In genomic region chr17:5857206-5857605, GRCm38 (mm10) we compare ENCODE assay signal across 21 mouse cellular contexts. TPM values are rescaled to one million over a fixed set of nuclear protein-coding genes. Genes with fewer than 3 reads are reported as not detected.
DNase-seq lines count a peak whose midpoint lies in the region; ATAC-seq and TF ChIP-seq lines count a peak whose summit lies in the region.
"Had no signal": no experiment of that assay in that cellular context is flagged by ENCODE, and none has a peak within 500 bp of the region (broad histone marks: within the 10 kb centered on the region; RNA-seq: fewer than 3 reads in every experiment).

No protein-coding gene starts in this region.

- no peak for ATAC-seq in intestine, postnatal 0 days
- no peak for ATAC-seq in intestine, embryonic 16.5 days
- ATAC-seq in midbrain, embryonic 11.5 days (ENCODE audit: low FRiP score) = no peak
- no peak for ATAC-seq in midbrain, postnatal 0 days (ENCODE audit: low FRiP score)
- ATAC-seq in midbrain, embryonic 14.5 days (ENCODE audit: low FRiP score, low TSS enrichment) = no peak
- ATAC-seq: activated CD4-positive, CD25-positive, alpha-beta regulatory T cell, adult 4 months; CD4-positive, CD25-positive, alpha-beta regulatory T cell, adult 4 months; Patski had no signal

- H3K27ac ChIP-seq in intestine, postnatal 0 days (ENCODE audit: low read depth, low read length) = no peak overlapping the region; the same call in 1 of the 2 replicates
- no peak overlapping the region for H3K27ac ChIP-seq in intestine, embryonic 16.5 days (ENCODE audit: low read length)
- H3K27ac ChIP-seq in midbrain, embryonic 11.5 days (ENCODE audit: low read depth, low read length) = no peak overlapping the region
- no peak overlapping the region for H3K27ac ChIP-seq in midbrain, embryonic 10.5 days (replicated peaks)
- H3K27ac ChIP-seq in midbrain, postnatal 0 days (ENCODE audit: low read depth, low read length) = no peak overlapping the region
- no peak overlapping the region for H3K27ac ChIP-seq in midbrain, embryonic 14.5 days (replicated peaks; ENCODE audit: low read depth, low read length)

- H3K4me3 ChIP-seq in intestine, postnatal 0 days (ENCODE audit: low read depth, low read length) = no peak overlapping the region
- H3K4me3 ChIP-seq in intestine, embryonic 16.5 days (ENCODE audit: low read length) = no peak overlapping the region
- no peak overlapping the region for H3K4me3 ChIP-seq in midbrain, embryonic 11.5 days (ENCODE audit: low read depth, low read length)
- H3K4me3 ChIP-seq in midbrain, embryonic 10.5 days = no peak overlapping the region
- no peak overlapping the region for H3K4me3 ChIP-seq in midbrain, postnatal 0 days (ENCODE audit: low read depth, low read length)
- H3K4me3 ChIP-seq in midbrain, embryonic 14.5 days (replicated peaks; ENCODE audit: low read depth, low read length) = no peak overlapping the region

- no peaks in the 10 kb centered on the region for H3K27me3 ChIP-seq in intestine, postnatal 0 days (replicated peaks; ENCODE audit: control insufficient read depth, insufficient read depth, low read length)
- no peaks in the 10 kb centered on the region for H3K27me3 ChIP-seq in intestine, embryonic 16.5 days (replicated peaks; ENCODE audit: control insufficient read depth, insufficient read depth, low read length)
- H3K27me3 ChIP-seq in midbrain, embryonic 11.5 days (ENCODE audit: control insufficient read depth, insufficient read depth, low read length) = no peaks in the 10 kb centered on the region
- H3K27me3 ChIP-seq in midbrain, embryonic 10.5 days (ENCODE audit: low read depth, poor library complexity, severe bottlenecking) = no peaks in the 10 kb centered on the region
- H3K27me3 ChIP-seq in midbrain, postnatal 0 days (ENCODE audit: insufficient read depth, low read length) = no peaks in the 10 kb centered on the region
- H3K27me3 ChIP-seq in midbrain, embryonic 14.5 days (ENCODE audit: control insufficient read depth, insufficient read depth, low read length) = no peaks in the 10 kb centered on the region
- H3K27me3 ChIP-seq: CH12.LX, Patski had no signal

- no peaks in the 10 kb centered on the region for H3K9me3 ChIP-seq in intestine, postnatal 0 days (ENCODE audit: control insufficient read depth)
- H3K9me3 ChIP-seq in intestine, embryonic 16.5 days (ENCODE audit: control insufficient read depth, low read length) = no peaks in the 10 kb centered on the region
- no peaks in the 10 kb centered on the region for H3K9me3 ChIP-seq in midbrain, embryonic 11.5 days (ENCODE audit: control insufficient read depth, low read length)
- no peaks in the 10 kb centered on the region; the same call in 1 of the 2 replicates for H3K9me3 ChIP-seq in midbrain, embryonic 10.5 days (replicated peaks)
- H3K9me3 ChIP-seq in midbrain, postnatal 0 days (ENCODE audit: low read length) = no peaks in the 10 kb centered on the region
- no peaks in the 10 kb centered on the region for H3K9me3 ChIP-seq in midbrain, embryonic 14.5 days (ENCODE audit: control insufficient read depth, low read length)
- H3K9me3 ChIP-seq: G1E had no signal

- no peak overlapping the region for H3K4me2 ChIP-seq in intestine, postnatal 0 days (replicated peaks; ENCODE audit: low read depth)
- H3K4me2 ChIP-seq in intestine, embryonic 16.5 days (ENCODE audit: low read depth, low read length) = no peak overlapping the region
- H3K4me2 ChIP-seq in midbrain, embryonic 11.5 days = no peak overlapping the region
- no peak overlapping the region for H3K4me2 ChIP-seq in midbrain, postnatal 0 days (ENCODE audit: low read depth, low read length, poor library complexity, severe bottlenecking)
- H3K4me2 ChIP-seq in midbrain, embryonic 14.5 days (ENCODE audit: low read length) = no peak overlapping the region

- peak; percentile 23 for TF ChIP-seq CTCF in intestine, postnatal 0 days (IDR thresholded peaks at IDR 0.05; ENCODE audit: low read depth)
- no peak for TF ChIP-seq CTCF in midbrain, postnatal 0 days (IDR thresholded peaks at IDR 0.05)

- 85% methylated on average over 11 of the region's 11 CpGs for WGBS in intestine, postnatal 0 days
- WGBS in intestine, embryonic 16.5 days = 93% methylated on average over 11 of the region's 11 CpGs
- WGBS in midbrain, embryonic 11.5 days = 93% methylated on average over 11 of the region's 11 CpGs
- 94% methylated on average over 11 of the region's 11 CpGs for WGBS in midbrain, embryonic 10.5 days
- WGBS in midbrain, postnatal 0 days = 97% methylated on average over 11 of the region's 11 CpGs
- 96% methylated on average over 11 of the region's 11 CpGs for WGBS in midbrain, embryonic 14.5 days

- intact Hi-C loops in heart, postnatal 36 days (cut with DNase I) = no loop called here

- H3K4me1 ChIP-seq in intestine, postnatal 0 days (replicated peaks; ENCODE audit: control insufficient read depth, insufficient read depth, low read length) = peaks cover 3% of the 10 kb centered on the region; the same call in 1 of the 2 replicates
- peaks cover 24% of the 10 kb centered on the region for H3K4me1 ChIP-seq in intestine, embryonic 16.5 days (ENCODE audit: control insufficient read depth, insufficient read depth, low read length)
- peaks cover 1% of the 10 kb centered on the region for H3K4me1 ChIP-seq in midbrain, embryonic 11.5 days (ENCODE audit: control insufficient read depth, insufficient read depth, low read length)
- H3K4me1 ChIP-seq in midbrain, embryonic 10.5 days = peaks cover 8% of the 10 kb centered on the region
- H3K4me1 ChIP-seq in midbrain, postnatal 0 days (ENCODE audit: insufficient read depth, low read length) = no peaks in the 10 kb centered on the region
- H3K4me1 ChIP-seq in midbrain, embryonic 14.5 days (ENCODE audit: control insufficient read depth, insufficient read depth, low read length) = no peaks in the 10 kb centered on the region

- H3K36me3 ChIP-seq in intestine, postnatal 0 days (ENCODE audit: control insufficient read depth, insufficient read depth) = peaks cover 10% of the 10 kb centered on the region
- H3K36me3 ChIP-seq in intestine, embryonic 16.5 days (ENCODE audit: control insufficient read depth, insufficient read depth, low read length) = peaks cover 8% of the 10 kb centered on the region; the same call in 1 of the 2 replicates
- no peaks in the 10 kb centered on the region for H3K36me3 ChIP-seq in midbrain, embryonic 11.5 days (ENCODE audit: control insufficient read depth, insufficient read depth, low read length)
- peaks cover 10% of the 10 kb centered on the region for H3K36me3 ChIP-seq in midbrain, embryonic 10.5 days
- no peaks in the 10 kb centered on the region for H3K36me3 ChIP-seq in midbrain, postnatal 0 days (ENCODE audit: insufficient read depth, low read length)
- H3K36me3 ChIP-seq in midbrain, embryonic 14.5 days (ENCODE audit: control insufficient read depth, insufficient read depth, low read length) = no peaks in the 10 kb centered on the region

- no peak overlapping the region for H3K9ac ChIP-seq in intestine, postnatal 0 days (ENCODE audit: low read depth, low read length)
- H3K9ac ChIP-seq in intestine, embryonic 16.5 days (ENCODE audit: low read depth, low read length) = no peak overlapping the region
- no peak overlapping the region for H3K9ac ChIP-seq in midbrain, embryonic 11.5 days (ENCODE audit: low read length)
- 0 out of 2 replicates have a peak overlapping the region, but pooled peaks have one; percentile 19 for H3K9ac ChIP-seq in midbrain, postnatal 0 days (replicated peaks; ENCODE audit: low read length, poor library complexity, severe bottlenecking)
- H3K9ac ChIP-seq in midbrain, embryonic 14.5 days (replicated peaks; ENCODE audit: low read length) = no peak overlapping the region

- peak; percentile 61 for DNase-seq in heart, adult 11 months
- no peak for DNase-seq in heart, postnatal 36 days
- peak; percentile 54 for DNase-seq in midbrain, embryonic 11.5 days (ENCODE audit: low spot score, missing footprints)
- no peak for DNase-seq in midbrain, embryonic 10.5 days (ENCODE audit: low spot score)
- DNase-seq in midbrain, postnatal 0 days (ENCODE audit: low spot score) = no peak
- DNase-seq in midbrain, embryonic 14.5 days = no peak
- DNase-seq: adrenal gland, adult 2 months; adrenal gland, adult 8-10 months; adrenal gland, postnatal 10 days; adrenal gland, postnatal 14 days; adrenal gland, postnatal 25 days; B cell, adult 2 months; cerebellum, adult 11 months; cerebellum, adult 11-12 months had no signal

RNA-seq across cellular contexts. Expression of gene Snx9, which starts 16.1 kb away (rescaled TPM):
- 10 to 100 TPM; 31.0 to 32.6 TPM for total RNA-seq in heart, postnatal 36 days (2021)
- polyA plus RNA-seq in intestine, postnatal 0 days (2015; fragmentation: Nextera tagmentation; extraction: Ambion mirVana) = 91.4 and 95.4 TPM in 2 replicates
- 52.6 and 61.6 TPM in 2 replicates for polyA plus RNA-seq in intestine, embryonic 16.5 days (2015; fragmentation: Nextera tagmentation; extraction: Ambion mirVana)
- 16.7 and 21.7 TPM in 2 replicates for polyA plus RNA-seq in midbrain, embryonic 11.5 days (2014; fragmentation: Nextera tagmentation; extraction: Ambion mirVana)
- 14.2 and 15.3 TPM in 2 replicates for polyA plus RNA-seq in midbrain, embryonic 10.5 days (2016; fragmentation: Nextera tagmentation; extraction: Ambion mirVana)
- 10.4 and 11.3 TPM in 2 replicates for total RNA-seq in midbrain, postnatal 0 days (2014; rRNA removed)
- polyA plus RNA-seq in midbrain, postnatal 0 days (2015; fragmentation: Nextera tagmentation; extraction: Ambion mirVana) = 4.8 and 5.3 TPM in 2 replicates
- 4.5 and 8.3 TPM in 2 replicates for polyA plus RNA-seq in midbrain, embryonic 14.5 days (2014; fragmentation: Nextera tagmentation; extraction: Ambion mirVana)

Comparison
In these comparisons a context has a peak if more than half of its experiments do, and no peak if none do; other contexts are left out.
1. DNase-seq: peak in heart, adult 11 months (single experiment) and midbrain, embryonic 11.5 days (single experiment); none in heart, postnatal 36 days (0 of 2), midbrain, embryonic 10.5 days (single experiment), midbrain, postnatal 0 days (single experiment) and midbrain, embryonic 14.5 days (single experiment).